Mouse (Mus musculus) forebrain, embryonic 13.5 days (tissue): ENCODE measurements around the gene N4bp2. TPM values are rescaled to one million over a fixed set of nuclear protein-coding genes. Genes with fewer than 3 reads are reported as not detected.
A peak's percentile ranks its signal among the peaks of the same experiment; 100 is the strongest.
"Not testable (repeated sequence)": the region's sequence is repeated elsewhere in the genome, so short reads cannot be mapped to it uniquely, and the experiment has no call there.

Source experiments
- ATAC-seq: fragments of 200-750 bp; cut with Nextera tagmentation; 2 replicates; pipeline ENCODE4 v1.8.0; 2017
- H3K27ac ChIP-seq: fragments of 300-500 bp; sonication (generic); 2 replicates; pipeline ENCODE4 v1.5.1; 2015; ENCODE audit warnings: inconsistent platforms, mild to moderate bottlenecking, moderate library complexity
- H3K27me3 ChIP-seq: fragments of 300-500 bp; sonication (generic); 2 replicates; pipeline ENCODE4 v1.6.1; 2015; ENCODE audit warnings: mild to moderate bottlenecking, inconsistent platforms
- H3K36me3 ChIP-seq: fragments of 300-500 bp; sonication (generic); 2 replicates; pipeline ENCODE4 v1.6.1; 2015; ENCODE audit warnings: mild to moderate bottlenecking, inconsistent platforms; ENCODE audit not compliant: poor library complexity, severe bottlenecking
- H3K4me1 ChIP-seq: fragments of 300-500 bp; sonication (generic); 2 replicates; pipeline ENCODE4 v1.6.1; 2015; ENCODE audit warnings: inconsistent platforms
- H3K4me2 ChIP-seq: fragments of 300-500 bp; sonication (generic); 2 replicates; pipeline ENCODE4 v1.6.1; 2015; ENCODE audit warnings: inconsistent platforms, mild to moderate bottlenecking, moderate library complexity
- H3K4me3 ChIP-seq: fragments of 300-500 bp; sonication (generic); 2 replicates; pipeline ENCODE4 v1.5.1; 2015; ENCODE audit warnings: mild to moderate bottlenecking, inconsistent platforms
- H3K9ac ChIP-seq: fragments of 300-500 bp; sonication (generic); 2 replicates; pipeline ENCODE4 v1.6.1; 2015; ENCODE audit warnings: mild to moderate bottlenecking, inconsistent platforms
- H3K9me3 ChIP-seq: fragments of 300-500 bp; sonication (generic); replicated peaks from 2 replicates; pipeline ENCODE4 v1.6.1; 2016; ENCODE audit warnings: inconsistent platforms
- WGBS: fragments of 180-500 bp; shearing (Covaris S2); methylation state at CpG from one replicate; pipeline ENCODE4 v1.1.7; 2015; 5-methylcytosine and 5-hydroxymethylcytosine counted together
- polyA plus RNA-seq: library from polyadenylated mRNA; unstranded; fragments of >200 nt; fragmentation: Nextera tagmentation; extraction: Ambion mirVana; gene quantifications from 2 replicates; pipeline ENCODE4 v1.2.1, GENCODE M21; 2015

N4bp2 gene
- polyA plus RNA-seq, 1 experiment from 2014 or later = 24.7 TPM

GRCm38 (mm10) chr5:65768007-65768406, 4.7 kb downstream of the N4bp2 start:
- no peak overlapping the region for H3K27ac ChIP-seq
- peaks cover 8% of the 10 kb centered on the region for H3K4me1 ChIP-seq
- no peak overlapping the region for H3K9ac ChIP-seq
- peaks cover 8% of the 10 kb centered on the region; the same call in 1 of the 2 replicates for H3K36me3 ChIP-seq
- H3K4me3 ChIP-seq = no peak overlapping the region
- ATAC-seq = no peak
- no peaks in the 10 kb centered on the region for H3K27me3 ChIP-seq
- WGBS = 80% methylated on average over 5 of the region's 5 CpGs
- H3K9me3 ChIP-seq = no peaks in the 10 kb centered on the region
- no peak overlapping the region for H3K4me2 ChIP-seq

- Histone ChIP-seq H3K27me3 (no peaks in the 10 kb centered on the region), H3K9me3 (no peaks in the 10 kb centered on the region), H3K27ac (no peak overlapping the region), H3K4me1 (peaks cover 8% of the 10 kb centered on the region), H3K4me2 (no peak overlapping the region), H3K36me3 (peaks cover 16% of the 10 kb centered on the region), H3K4me3 (no peak overlapping the region), H3K9ac (no peak overlapping the region)
- WGBS = 95% methylated on average over 7 of the region's 7 CpGs
- no peak for ATAC-seq
Observed at GRCm38 (mm10) chr5:65770065-65770464, 6.7 kb downstream of the N4bp2 start.

- H3K27me3 ChIP-seq = no peaks in the 10 kb centered on the region
- H3K27ac ChIP-seq = no peak overlapping the region
- H3K4me2 ChIP-seq = no peak overlapping the region
- ATAC-seq = no peak
- no peak overlapping the region for H3K9ac ChIP-seq
- H3K4me3 ChIP-seq = no peak overlapping the region
- whole genome bisulfite sequencing = 77% methylated on average over 4 of the region's 4 CpGs
- H3K36me3 ChIP-seq = peaks cover 19% of the 10 kb centered on the region
- no peaks in the 10 kb centered on the region for H3K9me3 ChIP-seq
- H3K4me1 ChIP-seq = peaks cover 6% of the 10 kb centered on the region
Observed at GRCm38 (mm10) chr5:65770493-65770892, 7.2 kb downstream of the N4bp2 start.

DNA sequence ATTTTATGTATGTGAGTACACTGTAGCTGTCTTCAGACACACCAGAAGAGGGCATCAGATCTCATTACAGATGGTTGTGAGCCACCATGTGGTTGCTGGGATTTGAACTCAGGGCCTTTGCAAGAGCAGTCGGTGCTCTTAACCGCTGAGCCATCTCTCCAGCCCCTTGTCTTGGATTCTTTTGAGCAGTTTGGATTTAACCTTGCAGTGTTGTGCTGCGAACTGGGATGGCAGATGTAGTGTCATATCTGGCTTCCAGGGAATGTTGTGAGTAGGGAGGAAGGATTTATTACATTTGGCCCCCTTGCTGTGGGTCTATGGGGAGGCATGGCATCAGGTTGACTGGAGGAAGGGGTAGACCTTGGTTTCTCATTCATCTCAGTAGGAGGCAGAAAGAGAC, 10.6 kb downstream of the N4bp2 start:
- H3K36me3 ChIP-seq = peaks cover 44% of the 10 kb centered on the region
- H3K27ac ChIP-seq, H3K4me3 ChIP-seq, H3K9me3 ChIP-seq, H3K4me2 ChIP-seq, H3K9ac ChIP-seq, H3K27me3 ChIP-seq, H3K4me1 ChIP-seq, ATAC-seq: not testable (repeated sequence)
- WGBS = 97% methylated on average over 3 of the region's 3 CpGs

DNA sequence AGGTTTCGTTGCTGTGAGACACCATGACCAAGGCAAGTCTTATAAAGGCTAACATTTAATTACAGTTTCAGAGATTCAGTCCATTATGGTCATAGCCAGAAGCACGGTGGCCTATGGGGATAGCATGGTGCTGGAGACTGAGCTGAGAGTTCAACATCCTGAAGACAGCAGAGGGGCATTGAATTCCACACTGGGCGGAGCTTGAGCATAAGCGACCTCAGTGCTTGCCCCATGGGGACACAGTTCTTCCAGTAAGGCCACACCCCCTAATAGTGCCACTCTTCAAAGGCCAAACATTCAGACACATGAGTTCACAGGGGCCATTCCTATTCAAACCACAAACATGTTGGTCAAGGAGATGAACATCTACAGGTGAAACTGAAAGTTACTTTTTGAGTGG, 12.8 kb downstream of the N4bp2 start:
- no peak overlapping the region for H3K27ac ChIP-seq
- no peak overlapping the region for H3K9ac ChIP-seq
- 87% methylated on average over 4 of the region's 4 CpGs for WGBS
- peaks cover 46% of the 10 kb centered on the region for H3K36me3 ChIP-seq
- H3K4me3 ChIP-seq = no peak overlapping the region
- H3K4me2 ChIP-seq = no peak overlapping the region
- H3K27me3 ChIP-seq = no peaks in the 10 kb centered on the region
- no peaks in the 10 kb centered on the region for H3K9me3 ChIP-seq
- ATAC-seq = no peak
- H3K4me1 ChIP-seq = peaks cover 9% of the 10 kb centered on the region; the same call in 1 of the 2 replicates

GRCm38 (mm10) chr5:65776907-65777306, 13.6 kb downstream of the N4bp2 start:
- Histone ChIP-seq H3K27me3 (no peaks in the 10 kb centered on the region), H3K27ac (no peak overlapping the region), H3K4me1 (peaks cover 9% of the 10 kb centered on the region; the same call in 1 of the 2 replicates), H3K4me2 (no peak overlapping the region), H3K9ac (no peak overlapping the region), H3K9me3 (no peaks in the 10 kb centered on the region), H3K36me3 (peaks cover 49% of the 10 kb centered on the region), H3K4me3 (no peak overlapping the region)
- no peak for ATAC-seq
- WGBS = 97% methylated on average over 3 of the region's 3 CpGs

GRCm38 (mm10) chr5:65778986-65779385, 15.7 kb downstream of the N4bp2 start:
- H3K9ac ChIP-seq, H3K4me1 ChIP-seq, H3K27ac ChIP-seq, H3K4me3 ChIP-seq, ATAC-seq, H3K4me2 ChIP-seq, H3K27me3 ChIP-seq, H3K9me3 ChIP-seq: not testable (repeated sequence)
- WGBS = 90% methylated on average over 4 of the region's 4 CpGs
- H3K36me3 ChIP-seq = peaks cover 46% of the 10 kb centered on the region

DNA sequence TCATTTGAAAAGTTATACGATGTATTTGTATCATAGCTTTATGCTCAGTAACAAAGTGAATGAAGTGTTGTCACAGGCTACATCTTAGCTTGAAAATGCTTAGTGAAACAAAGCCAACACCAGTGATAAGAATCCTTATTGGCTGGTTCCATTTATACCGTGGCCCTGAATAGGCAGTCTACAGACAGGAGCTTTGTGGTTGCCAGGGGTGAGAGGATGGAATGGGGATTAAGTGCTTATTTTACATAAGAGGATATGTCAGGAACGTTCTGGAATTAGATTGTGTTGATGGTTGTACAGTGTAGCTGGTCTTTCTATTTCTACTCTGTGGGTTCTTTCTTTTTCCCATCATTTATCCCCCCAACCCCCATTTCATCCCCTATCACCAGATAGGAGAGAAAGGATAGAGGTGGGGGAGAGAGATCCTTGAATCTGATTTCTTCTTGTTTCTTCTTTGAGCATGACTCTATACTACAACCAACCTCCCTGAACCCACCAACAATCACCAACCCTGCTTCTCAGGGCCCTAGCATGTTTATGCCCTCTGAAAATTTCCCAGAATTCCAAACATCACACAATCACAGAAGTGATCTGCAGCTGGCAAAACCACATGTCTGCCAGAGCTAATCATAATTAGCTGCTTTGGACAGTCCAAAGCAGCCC, 16.2 kb downstream of the N4bp2 start:
- ATAC-seq = peak; percentile 51; the same call in 1 of the 2 replicates
- no peak overlapping the region for H3K4me2 ChIP-seq
- H3K36me3 ChIP-seq = peaks cover 45% of the 10 kb centered on the region
- no peak overlapping the region for H3K9ac ChIP-seq
- WGBS = 16% methylated on average over 3 of the region's 3 CpGs
- H3K9me3 ChIP-seq = no peaks in the 10 kb centered on the region
- peaks cover 9% of the 10 kb centered on the region; the same call in 1 of the 2 replicates for H3K4me1 ChIP-seq
- H3K27me3 ChIP-seq = no peaks in the 10 kb centered on the region
- H3K27ac ChIP-seq = no peak overlapping the region
- no peak overlapping the region for H3K4me3 ChIP-seq

GRCm38 (mm10) chr5:65781147-65781715, 17.9 kb downstream of the N4bp2 start:
- Histone ChIP-seq H3K36me3 (peaks cover 37% of the 10 kb centered on the region), H3K27ac (no peak overlapping the region), H3K9ac (no peak overlapping the region), H3K27me3 (no peaks in the 10 kb centered on the region), H3K4me3 (no peak overlapping the region), H3K4me2 (no peak overlapping the region), H3K9me3 (no peaks in the 10 kb centered on the region), H3K4me1 (peaks cover 9% of the 10 kb centered on the region; the same call in 1 of the 2 replicates)
- no peak for ATAC-seq
- WGBS = 90% methylated on average over 5 of the region's 5 CpGs

DNA sequence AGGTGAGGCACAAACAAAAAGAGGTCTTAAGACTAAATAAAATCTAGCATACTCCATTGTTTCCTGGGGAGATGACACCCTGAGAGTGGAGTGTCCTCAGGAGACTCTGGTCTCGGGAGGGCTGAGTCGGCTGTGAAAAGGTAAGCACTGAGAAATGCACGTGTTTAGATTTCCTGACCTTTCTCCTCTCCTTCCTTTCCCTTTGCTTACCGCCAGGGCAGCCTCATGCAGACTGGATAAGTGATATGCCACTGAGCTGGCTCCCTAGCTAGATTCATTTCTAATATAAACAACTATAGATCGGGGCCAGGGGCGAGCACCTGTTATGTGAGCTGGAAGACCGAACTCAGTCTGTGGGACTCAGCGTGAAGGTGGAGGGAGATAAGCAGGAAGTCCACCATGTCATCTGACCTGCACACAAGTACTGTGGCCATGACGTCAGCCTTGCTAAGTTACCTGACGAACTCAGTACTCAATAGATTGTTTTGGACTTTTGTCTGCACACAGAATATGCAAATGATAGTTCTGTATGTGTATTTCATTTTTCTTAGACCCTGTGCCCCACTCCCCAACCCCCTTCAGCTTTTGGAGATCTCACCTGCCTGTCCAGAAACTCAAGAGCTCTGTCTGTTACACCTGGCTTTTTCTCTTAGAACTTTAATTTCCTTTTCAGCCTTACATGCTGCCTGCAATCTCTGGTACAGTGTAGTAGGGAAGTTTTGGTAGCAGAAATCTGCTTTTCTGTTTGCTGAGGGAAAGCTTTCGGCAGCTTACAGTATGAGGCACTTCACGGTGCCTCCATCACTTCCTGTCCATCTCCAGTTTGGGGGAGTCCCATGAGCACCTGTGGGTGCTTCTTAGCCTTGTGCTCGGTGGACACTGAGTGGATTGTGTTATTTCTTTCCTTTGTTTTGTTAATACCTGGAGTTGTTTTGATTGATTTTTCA, 18.7 kb downstream of the N4bp2 start:
- H3K4me1 ChIP-seq = peaks cover 9% of the 10 kb centered on the region; the same call in 1 of the 2 replicates
- H3K36me3 ChIP-seq = peaks cover 29% of the 10 kb centered on the region
- H3K27ac ChIP-seq = no peak overlapping the region
- no peak overlapping the region for H3K4me2 ChIP-seq
- no peak overlapping the region for H3K9ac ChIP-seq
- H3K4me3 ChIP-seq = no peak overlapping the region
- no peak for ATAC-seq
- 90% methylated on average over 13 of the region's 13 CpGs for WGBS
- no peaks in the 10 kb centered on the region for H3K27me3 ChIP-seq
- no peaks in the 10 kb centered on the region for H3K9me3 ChIP-seq

DNA sequence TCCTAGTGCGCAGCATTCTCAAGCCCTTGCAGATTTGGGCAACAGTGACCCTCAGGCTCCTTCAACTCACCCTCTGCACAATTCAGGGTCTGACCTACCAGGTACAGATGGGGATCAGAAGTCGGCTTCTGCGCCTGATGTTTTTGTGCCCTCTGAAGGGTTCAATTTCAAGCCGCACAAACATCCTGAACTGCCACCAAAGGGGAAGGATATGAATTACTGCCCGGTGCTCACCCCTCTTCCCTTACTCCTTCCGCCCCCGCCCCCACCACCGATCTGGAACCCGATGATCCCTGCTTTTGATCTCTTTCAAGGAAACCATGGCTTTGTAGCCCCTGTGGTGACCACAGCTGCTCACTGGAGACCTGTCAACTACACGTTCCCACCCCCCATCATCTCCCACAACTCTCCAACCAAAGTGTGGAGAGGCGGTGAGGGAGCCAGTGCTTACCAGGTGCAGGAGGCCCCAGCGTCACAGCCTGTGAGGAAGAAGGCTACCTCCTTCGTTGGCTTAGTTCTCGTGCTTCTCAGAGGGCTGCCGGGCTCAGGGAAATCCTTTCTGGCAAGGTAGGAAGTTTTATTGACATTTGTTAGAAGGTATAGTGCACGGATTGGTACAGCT, 27.4 kb downstream of the N4bp2 start:
- WGBS = 84% methylated on average over 16 of the region's 16 CpGs

GRCm38 (mm10) chr5:65794202-65794601, 30.9 kb downstream of the N4bp2 start:
- Histone ChIP-seq H3K36me3 (peaks cover 70% of the 10 kb centered on the region), H3K4me2 (no peak overlapping the region), H3K27me3 (no peaks in the 10 kb centered on the region), H3K9me3 (no peaks in the 10 kb centered on the region), H3K9ac (no peak overlapping the region), H3K27ac (no peak overlapping the region), H3K4me1 (no peaks in the 10 kb centered on the region), H3K4me3 (no peak overlapping the region)
- WGBS = 92% methylated on average over 3 of the region's 3 CpGs
- ATAC-seq = no peak

More for the DNA sequence above, 27.4 kb downstream of the N4bp2 start:
- Histone ChIP-seq H3K9me3 (no peaks in the 10 kb centered on the region), H3K9ac (no peak overlapping the region), H3K4me2 (no peak overlapping the region), H3K4me3 (no peak overlapping the region), H3K36me3 (peaks cover 50% of the 10 kb centered on the region), H3K27ac (no peak overlapping the region), H3K27me3 (no peaks in the 10 kb centered on the region), H3K4me1 (no peaks in the 10 kb centered on the region)
- no peak for ATAC-seq
